Mouse (Mus musculus): Measurements from ENCODE around the gene Snupn.
A peak's percentile ranks its signal among the peaks of the same experiment; 100 is the strongest.
"Not testable (repeated sequence)": the region's sequence is repeated elsewhere in the genome, so short reads cannot be mapped to it uniquely, and the experiment has no call there.

The Snupn gene

DNA sequence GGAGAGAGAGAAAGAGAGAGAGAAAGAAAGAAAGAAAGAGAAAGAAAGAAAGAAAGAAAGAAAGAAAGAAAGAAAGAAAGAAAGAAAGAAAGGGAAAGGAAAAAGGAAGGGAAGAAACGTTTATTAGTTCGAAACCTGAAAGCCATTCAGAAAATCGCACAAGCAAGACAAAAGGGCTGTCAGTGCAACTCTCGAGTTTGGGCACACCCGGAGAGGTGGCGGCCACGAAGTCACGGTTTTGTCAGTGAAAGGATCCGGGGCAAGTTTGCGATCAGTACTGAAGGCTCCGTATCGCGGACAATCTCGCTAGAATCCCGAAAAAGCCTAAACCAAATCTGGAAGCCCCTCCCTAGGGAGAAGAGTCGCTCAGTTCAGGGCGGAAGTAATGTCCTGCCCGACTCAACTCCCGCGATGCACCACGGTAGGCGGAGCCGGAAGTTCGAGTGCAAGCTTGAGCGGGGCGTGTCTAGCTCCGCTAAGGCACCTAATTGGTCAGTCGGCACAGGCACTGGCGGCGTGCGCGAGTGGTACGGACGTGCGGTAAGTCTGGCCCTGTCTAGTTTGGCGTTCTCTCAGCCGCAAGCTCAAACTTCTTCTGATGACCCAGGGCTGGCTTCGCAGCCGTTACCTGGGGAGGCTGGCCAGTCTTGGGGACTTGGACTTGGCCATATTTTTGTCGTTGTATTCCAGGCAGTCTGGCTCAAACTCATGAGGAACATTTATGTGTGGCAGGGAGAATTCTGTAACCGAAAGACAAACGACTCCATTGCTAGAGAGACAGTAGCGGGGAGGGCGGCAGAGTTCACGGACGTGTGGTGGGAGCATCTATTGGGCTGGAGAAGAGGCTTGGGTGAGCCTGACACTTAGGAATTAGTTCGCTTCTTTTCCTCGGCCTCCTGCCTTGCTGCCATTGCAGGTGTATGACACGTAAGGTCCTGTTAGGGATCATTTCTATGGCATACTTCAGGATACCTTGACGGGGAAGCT, at the start of gene Snupn:
TSS of gene Snupn (plus strand) at position 465 of the 987 bp plus-strand sequence.
- DNase-seq (ENCODE audit: extremely low spot score, low spot score) = peak; percentile 98

DNA sequence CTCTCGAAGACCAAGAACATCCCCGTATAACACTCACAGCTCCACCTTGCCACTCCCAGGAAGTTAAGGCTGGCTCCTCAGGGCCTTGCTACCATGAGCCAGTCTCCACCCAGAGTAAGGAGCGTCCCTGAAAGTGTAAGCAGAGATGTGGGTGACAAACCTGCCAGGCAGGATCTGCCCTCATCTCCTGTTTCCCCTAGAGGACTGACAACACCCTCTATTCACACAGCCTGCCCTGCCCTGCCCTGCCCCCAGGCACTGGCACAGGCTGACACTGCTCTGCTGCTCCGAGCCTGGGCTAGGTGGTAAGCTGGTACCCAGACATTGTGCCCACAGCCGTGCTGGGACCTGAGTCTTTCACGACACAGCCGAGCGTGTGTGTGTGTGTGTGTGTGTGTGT, 49.5 kb upstream of the Snupn start:
- no peak for DNase-seq (ENCODE audit: extremely low spot score, low spot score)

GRCm38 (mm10) chr9:56903662-56904061, 47.0 kb upstream of the Snupn start:
- no peak for DNase-seq (ENCODE audit: extremely low spot score, low spot score)

DNA sequence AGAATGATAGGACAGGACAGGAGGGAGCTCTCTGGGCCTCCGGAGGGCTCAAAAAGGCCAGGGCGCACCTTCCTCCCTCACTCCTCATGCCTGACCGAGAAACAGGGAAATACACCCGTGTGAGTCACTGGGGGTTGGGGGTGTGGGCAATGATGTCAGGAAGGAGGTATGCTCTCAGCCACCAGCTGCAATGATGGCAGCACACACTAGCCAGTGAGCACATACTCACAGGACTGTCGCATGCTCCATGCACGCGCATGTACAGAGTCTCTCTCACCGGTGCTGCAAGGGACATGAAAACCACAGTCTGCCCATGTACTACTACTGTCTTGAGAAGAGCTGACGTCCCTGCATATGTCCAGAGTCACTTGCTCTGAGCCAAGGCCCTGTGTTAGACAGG, 43.1 kb upstream of the Snupn start:
- no peak for DNase-seq (ENCODE audit: extremely low spot score, low spot score)

DNA sequence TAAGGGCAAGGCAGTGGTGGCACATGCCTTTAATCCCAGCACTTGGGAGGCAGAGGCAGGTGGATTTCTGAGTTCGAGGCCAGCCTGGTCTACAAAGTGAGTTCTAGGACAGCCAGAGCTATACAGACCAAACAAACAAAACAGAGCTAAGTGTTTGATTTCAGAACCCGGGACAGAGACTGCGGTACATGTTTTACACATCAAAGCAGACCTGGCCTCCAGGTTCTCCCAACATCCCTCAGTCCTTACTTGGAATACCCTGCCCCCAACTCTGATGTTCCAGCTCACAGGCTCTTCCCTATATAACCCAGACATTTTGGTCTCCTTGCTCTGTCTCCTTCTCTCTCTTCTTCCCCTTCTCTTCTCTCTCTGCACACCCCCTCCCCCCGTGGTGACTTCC, 40.7 kb upstream of the Snupn start:
- not testable (repeated sequence) for DNase-seq (ENCODE audit: extremely low spot score, low spot score)

GRCm38 (mm10) chr9:56911017-56911416, 39.7 kb upstream of the Snupn start:
- no peak for DNase-seq (ENCODE audit: extremely low spot score, low spot score)

DNA sequence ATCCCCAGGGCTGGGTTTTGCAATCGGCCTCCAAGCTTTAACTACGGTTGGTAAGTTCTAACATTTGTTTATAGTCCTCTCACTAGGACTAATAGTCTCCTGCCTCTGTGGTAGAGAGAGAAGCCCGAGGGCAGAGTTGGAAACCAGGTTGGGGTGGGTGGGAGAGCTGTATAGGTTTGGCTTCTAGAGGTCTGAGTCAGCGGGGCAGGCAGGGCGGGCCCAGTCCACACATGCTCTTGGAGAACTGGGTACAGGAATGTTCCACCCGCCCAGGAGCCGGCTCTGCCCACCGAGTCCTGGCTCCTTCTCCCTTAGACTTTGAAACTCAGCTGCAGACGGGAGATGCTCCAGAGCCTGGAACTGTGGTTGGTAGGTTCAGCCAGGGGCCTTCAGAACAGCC, 36.7 kb upstream of the Snupn start:
- DNase-seq (ENCODE audit: extremely low spot score, low spot score) = no peak

- no peak for DNase-seq (ENCODE audit: extremely low spot score, low spot score)
Observed at GRCm38 (mm10) chr9:56915116-56915515, 35.6 kb upstream of the Snupn start.

DNA sequence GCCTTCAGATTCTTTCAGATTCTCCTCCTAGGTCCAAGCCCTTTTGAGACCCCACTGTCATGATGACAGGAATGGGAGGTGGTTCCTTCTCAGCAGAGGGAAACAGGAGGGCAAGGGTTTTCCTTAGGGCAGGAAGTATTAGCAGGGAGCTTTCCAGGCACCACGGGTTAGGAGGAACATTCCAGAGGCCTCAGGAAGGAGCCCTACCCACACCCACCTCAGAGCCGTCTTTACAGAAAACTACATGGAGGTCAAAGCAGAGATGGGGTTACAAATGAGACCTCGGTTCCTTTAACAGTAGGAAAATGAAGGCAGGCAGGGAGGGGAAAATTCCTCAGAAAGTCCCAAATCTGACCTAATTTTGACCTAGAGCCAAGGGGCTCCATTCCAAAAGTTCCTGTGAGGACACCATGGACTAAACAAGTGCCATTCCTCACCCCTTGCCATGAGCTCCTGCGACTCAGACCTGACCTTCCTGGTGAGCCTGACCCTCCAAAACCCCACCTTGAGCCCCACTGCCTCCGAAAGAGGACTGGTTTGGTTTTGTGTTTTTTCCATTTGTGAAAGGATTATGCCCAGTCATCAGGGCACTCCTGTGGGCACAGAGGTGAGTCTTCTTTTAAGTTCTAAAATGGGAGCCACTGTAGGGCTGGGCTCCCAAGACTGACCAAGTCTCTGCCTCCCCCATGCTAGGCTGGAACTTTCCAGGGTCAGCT, 34.8 kb upstream of the Snupn start:
- no peak for DNase-seq (ENCODE audit: extremely low spot score, low spot score)

DNA sequence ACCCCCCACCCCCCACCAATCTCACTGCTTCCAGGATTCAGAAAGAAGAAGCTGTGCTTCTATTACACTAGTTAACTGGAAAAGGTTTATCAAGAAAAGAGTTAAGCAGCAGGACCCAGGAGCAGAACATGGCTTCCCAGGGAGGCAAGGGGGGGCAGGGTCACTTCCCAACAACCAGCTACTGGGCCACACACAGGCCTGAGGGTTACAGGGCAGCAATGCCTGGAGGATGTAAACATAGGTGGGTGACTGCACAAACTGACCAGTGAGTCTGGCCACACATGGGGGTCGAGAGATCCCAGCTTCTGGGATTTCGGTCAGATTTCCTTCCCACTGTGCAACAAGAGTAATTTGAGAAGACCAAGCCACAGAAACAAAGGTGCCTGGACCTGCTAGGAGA, 33.5 kb upstream of the Snupn start:
- no peak for DNase-seq (ENCODE audit: extremely low spot score, low spot score)

DNA sequence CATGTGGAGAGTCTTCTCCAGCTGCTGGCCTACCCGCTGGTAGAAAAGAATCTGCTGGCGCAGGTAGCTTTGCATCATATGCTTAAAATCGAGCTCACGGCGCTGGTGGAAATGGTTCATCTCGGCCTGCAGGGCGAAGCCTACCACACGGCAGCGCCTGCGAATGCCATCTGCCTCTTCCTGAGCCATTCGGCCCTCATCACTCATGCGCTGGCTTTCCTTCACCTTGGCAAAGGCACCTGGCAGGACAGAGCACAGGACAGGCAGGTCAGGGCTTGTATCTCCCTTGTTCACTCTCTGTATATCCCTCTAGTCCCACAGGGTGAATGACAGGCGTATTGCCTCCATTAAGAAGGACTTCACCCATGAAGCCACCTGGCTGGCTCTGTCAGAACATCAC, 32.2 kb upstream of the Snupn start:
- DNase-seq (ENCODE audit: extremely low spot score, low spot score) = no peak

DNA sequence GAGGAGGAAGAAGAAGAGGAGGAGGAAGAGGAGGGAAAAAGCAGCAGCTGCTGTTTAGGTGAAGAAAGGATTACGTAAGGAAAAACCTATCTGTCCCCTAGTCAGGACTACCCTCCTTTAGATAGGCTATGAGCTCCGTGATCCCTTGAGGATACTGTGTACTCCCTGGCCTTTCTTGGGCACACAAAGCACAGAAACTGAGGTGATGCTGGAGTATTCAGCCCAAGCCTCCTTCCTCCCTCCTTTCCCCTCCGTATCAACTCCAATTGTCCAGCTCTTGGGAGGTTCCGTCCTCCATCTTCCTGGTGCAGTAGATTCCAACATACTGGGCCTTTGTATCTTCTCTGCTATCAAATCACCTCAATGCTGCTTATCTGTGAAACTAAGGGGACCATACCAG, 27.9 kb upstream of the Snupn start:
- DNase-seq (ENCODE audit: extremely low spot score, low spot score) = no peak

DNA sequence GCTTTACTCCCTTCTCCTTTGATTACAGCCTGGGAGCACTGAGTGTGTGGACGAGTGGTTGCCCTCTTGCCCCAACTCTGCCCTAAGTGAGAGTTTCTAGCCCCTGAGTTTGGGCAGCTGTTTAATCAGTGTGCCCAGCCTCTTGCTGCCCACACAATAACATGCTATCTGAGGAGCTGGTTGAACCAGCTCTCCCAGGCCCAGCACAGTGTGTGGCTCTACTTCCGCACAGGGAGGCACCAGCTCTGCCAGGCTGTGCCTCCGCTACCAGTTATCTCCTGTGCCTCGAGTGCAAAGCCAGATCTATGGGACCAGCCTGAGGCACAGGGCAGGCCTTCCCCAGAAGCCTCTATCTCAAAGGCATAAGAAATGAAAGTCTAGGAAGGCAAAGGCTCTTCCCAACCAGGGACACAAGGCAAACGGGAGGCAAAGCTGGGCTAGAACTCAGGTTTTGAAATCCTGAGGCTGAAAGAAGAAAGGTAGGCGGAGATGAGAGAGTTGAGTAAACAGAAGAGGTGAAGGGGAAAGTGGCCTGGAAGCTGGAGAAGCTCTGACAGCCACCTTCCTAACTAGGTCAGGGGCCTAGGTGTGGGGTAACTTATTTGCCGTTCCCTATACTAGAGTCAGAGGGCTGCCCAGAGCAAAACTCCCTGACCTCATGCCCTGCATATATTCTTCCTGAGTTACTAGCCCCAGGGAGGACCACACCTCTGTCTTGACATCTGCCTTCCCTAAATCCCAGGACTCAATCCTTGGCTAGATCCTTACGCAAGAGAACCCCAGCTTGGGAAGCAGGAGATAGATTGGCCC, 26.6 kb upstream of the Snupn start:
- no peak for DNase-seq (ENCODE audit: extremely low spot score, low spot score)

- peak; percentile 21 for DNase-seq (ENCODE audit: extremely low spot score, low spot score)
Observed at GRCm38 (mm10) chr9:56924651-56925027, 26.0 kb upstream of the Snupn start.

DNA sequence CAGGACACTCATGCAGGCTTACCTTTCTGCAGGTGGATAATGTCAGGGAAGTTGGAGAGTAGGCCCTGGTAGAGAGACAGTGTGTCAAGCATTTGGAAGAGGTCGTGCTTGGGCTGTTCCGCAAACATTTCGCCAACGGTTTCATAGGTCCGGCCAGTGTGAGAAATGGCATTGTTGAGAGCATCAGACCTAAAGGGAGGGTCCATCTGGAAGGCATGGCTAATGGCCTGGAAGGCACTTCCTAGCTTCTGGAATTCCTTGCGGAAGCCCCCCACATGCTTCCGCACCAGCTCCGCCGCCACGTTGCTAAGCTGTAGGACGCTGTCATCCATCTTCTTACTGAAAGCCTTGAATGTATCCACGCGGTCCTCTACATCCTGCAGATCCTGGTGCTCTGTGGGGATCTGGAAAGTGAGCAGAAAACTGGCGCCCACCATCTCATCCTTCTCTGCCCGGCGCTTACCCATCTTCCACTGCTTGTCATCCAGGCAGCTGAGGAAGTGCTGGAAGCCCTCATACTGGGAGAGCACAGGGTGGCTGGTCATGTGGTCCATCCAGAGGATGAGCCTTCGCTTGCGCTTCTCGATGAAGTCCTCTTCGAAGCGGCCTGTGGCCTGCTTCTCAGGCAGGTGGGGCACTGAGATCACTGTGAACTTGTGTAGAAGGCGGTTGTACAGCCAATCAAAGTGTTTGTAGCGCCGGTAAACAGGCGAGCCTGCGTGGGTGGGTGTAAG, 25.2 kb upstream of the Snupn start:
- no peak for DNase-seq (ENCODE audit: extremely low spot score, low spot score)

DNA sequence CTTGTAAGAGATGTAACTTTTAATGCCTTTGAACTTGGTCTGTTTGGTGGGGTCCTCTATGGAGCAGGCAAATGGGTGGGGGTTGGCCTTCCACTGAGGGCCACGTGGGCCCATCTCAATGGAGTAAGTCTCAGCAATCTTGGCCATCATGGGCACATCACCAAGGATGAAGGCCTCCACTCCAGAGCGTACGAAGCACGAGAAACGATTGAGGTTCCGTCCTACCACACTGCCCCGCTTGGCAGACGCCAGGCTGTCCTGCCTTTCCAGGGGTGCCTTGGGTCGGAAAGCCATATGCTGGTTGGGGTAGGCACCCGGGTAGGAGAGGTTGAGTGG, 24.7 kb upstream of the Snupn start:
- DNase-seq (ENCODE audit: extremely low spot score, low spot score) = no peak

DNA sequence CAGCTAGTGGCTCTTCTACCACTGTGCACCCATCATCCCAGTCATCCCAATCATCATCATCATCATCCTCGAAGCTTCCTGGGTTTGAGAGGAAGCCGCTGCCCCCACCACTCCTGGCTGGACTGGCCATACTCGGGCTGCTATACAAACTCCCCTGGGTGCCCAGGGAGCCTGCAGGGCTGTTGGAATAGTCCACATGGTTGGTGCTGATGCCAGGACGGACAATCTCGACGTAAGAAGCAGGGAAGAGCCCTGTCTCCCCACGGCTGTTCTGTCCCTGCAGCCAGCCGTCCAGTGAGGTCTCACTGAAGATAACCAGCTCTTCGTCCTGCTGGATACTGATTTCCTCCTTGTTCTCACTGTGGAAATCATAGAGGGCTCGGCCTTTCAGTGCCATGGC, 24.3 kb upstream of the Snupn start:
- no peak for DNase-seq (ENCODE audit: extremely low spot score, low spot score)

DNA sequence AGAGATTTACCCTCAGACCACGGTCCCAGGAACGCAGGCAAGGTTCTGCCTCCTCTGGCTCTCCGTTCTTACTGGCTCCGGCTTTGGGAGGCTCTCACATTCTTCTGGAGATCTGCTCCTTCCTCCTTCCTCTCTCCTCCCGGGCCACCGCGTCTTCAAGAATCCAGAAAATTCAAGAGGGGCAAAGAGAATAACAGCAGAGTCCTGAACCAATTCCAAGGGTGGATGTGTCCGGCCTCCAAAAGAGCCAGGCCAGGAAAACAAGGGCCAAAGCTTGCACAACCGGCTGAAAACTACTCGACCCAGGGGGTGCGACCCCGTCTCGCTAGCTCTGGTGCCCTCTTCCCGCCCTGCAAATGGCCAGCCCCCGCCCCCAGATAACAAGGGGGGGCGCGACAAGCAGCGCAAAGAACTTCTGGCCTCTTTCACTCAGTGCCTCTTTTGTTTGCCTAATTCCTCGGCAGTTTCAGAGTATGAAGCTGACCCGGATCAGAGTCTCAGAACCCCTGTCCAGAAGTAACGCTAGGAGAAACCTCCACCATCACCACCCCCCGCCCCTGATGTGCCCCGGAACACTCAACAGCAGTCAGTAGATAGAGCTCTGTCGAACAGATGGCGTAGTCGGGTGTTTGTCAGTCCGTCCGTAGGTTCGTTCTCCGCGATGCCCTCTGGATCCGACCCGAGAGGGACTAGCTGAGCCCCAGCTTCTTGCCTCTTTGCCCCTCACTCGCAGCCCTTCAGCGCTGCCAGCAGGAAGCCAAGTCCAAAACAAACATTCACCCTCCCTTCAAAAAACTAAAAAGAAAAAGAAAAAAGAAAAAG, 23.3 kb upstream of the Snupn start:
- peak; percentile 69 for DNase-seq (ENCODE audit: extremely low spot score, low spot score)

DNA sequence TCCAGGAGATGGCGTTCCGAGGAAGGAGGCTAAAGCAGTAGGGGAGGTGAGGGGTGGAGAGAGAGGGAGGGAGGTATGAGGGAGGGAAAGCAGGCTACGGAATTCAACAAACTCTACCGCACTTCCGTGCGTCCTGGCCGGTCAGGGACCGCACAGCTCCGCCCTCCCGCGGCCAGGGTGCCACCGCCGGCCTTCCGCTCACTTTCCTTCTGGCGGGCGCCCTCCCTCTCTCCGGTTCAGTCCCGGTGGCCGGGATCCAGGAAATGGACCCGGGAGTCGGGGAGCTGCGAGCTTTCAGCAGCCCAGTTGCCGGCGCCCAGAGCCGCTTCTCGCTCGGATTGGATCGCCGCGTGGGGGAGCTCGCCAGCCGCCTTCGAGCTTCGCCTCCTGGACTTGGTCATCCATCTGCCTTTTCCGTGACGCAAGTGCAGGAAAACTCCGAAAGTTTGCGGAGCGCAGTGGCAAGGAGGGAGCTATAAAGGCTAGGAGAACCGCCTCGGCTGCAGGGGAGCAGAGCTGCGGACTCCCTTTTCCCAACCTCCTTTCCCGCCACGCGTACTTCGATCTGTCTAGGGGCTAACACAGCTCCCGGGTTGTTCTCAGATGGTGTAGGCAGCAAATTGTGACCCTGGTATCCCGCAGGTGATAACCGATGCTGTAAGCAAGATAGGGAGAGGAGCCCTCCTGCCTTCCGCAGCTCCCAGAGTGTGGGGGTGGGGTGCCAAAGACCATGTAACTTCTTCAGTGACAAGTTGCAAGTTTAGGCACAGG, 22.5 kb upstream of the Snupn start, which contains the start of gene Snx33:
TSS of gene Snx33 (minus strand) at position 331 of the 771 bp plus-strand sequence.
- peak; percentile 95 for DNase-seq (ENCODE audit: extremely low spot score, low spot score)

All from neural tube, embryonic 10.5 days (tissue).